Mouse (Mus musculus) neural tube, embryonic 10.5 days (tissue): ENCODE data around the gene Plcl1.

Experiments
- DNase-seq: peaks from one replicate; pipeline ENCODE4 v3.0.0-alpha.2; 2017; ENCODE audit warnings: low spot score; ENCODE audit errors: extremely low spot score

The Plcl1 gene

GRCm38 (mm10) chr1:55523966-55524365, 118.2 kb downstream of the Plcl1 start:
- no peak for DNase-seq

- DNase-seq = no peak
Measured at GRCm38 (mm10) chr1:55525100-55525499, 119.4 kb downstream of the Plcl1 start.

- DNase-seq = no peak
Measured at GRCm38 (mm10) chr1:55525748-55526147, 120.0 kb downstream of the Plcl1 start.

GRCm38 (mm10) chr1:55528547-55529304, 123.0 kb downstream of the Plcl1 start:
- no peak for DNase-seq

GRCm38 (mm10) chr1:55533823-55534222, 128.1 kb downstream of the Plcl1 start:
- no peak for DNase-seq

- no peak for DNase-seq
Measured at GRCm38 (mm10) chr1:55554405-55554804, 148.7 kb downstream of the Plcl1 start.

GRCm38 (mm10) chr1:55557960-55558359, 152.2 kb downstream of the Plcl1 start:
- DNase-seq = no peak

GRCm38 (mm10) chr1:55558409-55558808, 152.7 kb downstream of the Plcl1 start:
- no peak for DNase-seq

GRCm38 (mm10) chr1:55559998-55560397, 154.3 kb downstream of the Plcl1 start:
- DNase-seq = no peak

- DNase-seq = no peak
Measured at GRCm38 (mm10) chr1:55565933-55566332, 160.2 kb downstream of the Plcl1 start.

- DNase-seq = no peak
Measured at GRCm38 (mm10) chr1:55567801-55568360, 162.2 kb downstream of the Plcl1 start.

- DNase-seq = no peak
Measured at GRCm38 (mm10) chr1:55570225-55570624, 164.5 kb downstream of the Plcl1 start.

GRCm38 (mm10) chr1:55571399-55571798, 165.7 kb downstream of the Plcl1 start:
- DNase-seq = no peak

- no peak for DNase-seq
Measured at GRCm38 (mm10) chr1:55572202-55572601, 166.5 kb downstream of the Plcl1 start.

GRCm38 (mm10) chr1:55572664-55573063, 166.9 kb downstream of the Plcl1 start:
- no peak for DNase-seq

GRCm38 (mm10) chr1:55575916-55576315, 170.2 kb downstream of the Plcl1 start:
- no peak for DNase-seq

GRCm38 (mm10) chr1:55581752-55582151, 176.0 kb downstream of the Plcl1 start:
- no peak for DNase-seq

GRCm38 (mm10) chr1:55585441-55585840, 179.7 kb downstream of the Plcl1 start:
- no peak for DNase-seq

- DNase-seq = no peak
Measured at GRCm38 (mm10) chr1:55588090-55588489, 182.4 kb downstream of the Plcl1 start.

- DNase-seq = no peak
Measured at GRCm38 (mm10) chr1:55590047-55590446, 184.3 kb downstream of the Plcl1 start.

- DNase-seq = no peak
Measured at GRCm38 (mm10) chr1:55600496-55600895, 194.8 kb downstream of the Plcl1 start.

GRCm38 (mm10) chr1:55604593-55604992, 198.9 kb downstream of the Plcl1 start:
- DNase-seq = no peak

- DNase-seq = no peak
Measured at GRCm38 (mm10) chr1:55605450-55605849, 199.7 kb downstream of the Plcl1 start.
